Mouse (Mus musculus): ENCODE measurements around the gene Ncam1. TPM values are rescaled to one million over a fixed set of nuclear protein-coding genes. Genes with fewer than 3 reads are reported as not detected.

Ncam1 gene
- polyA plus RNA-seq, 1 experiment from 2014 or later = 80.0 TPM

GRCm38 (mm10) chr9:49751466-49751865 is 47.3 kb downstream of the Ncam1 start:
- no peak overlapping the region for H3K4me2 ChIP-seq
- no peaks in the 10 kb centered on the region for H3K9me3 ChIP-seq (replicated peaks)
- H3K36me3 ChIP-seq = no peaks in the 10 kb centered on the region
- H3K9ac ChIP-seq = no peak overlapping the region
- no peak for ATAC-seq (ENCODE audit: insufficient number of reproducible peaks, low FRiP score)
- 70% methylated on average over 6 of the region's 6 CpGs for WGBS
- H3K27me3 ChIP-seq (replicated peaks) = no peaks in the 10 kb centered on the region
- no peak overlapping the region for H3K4me3 ChIP-seq
- peaks cover 23% of the 10 kb centered on the region for H3K4me1 ChIP-seq (replicated peaks)
- no peak overlapping the region for H3K27ac ChIP-seq (ENCODE audit: poor library complexity, severe bottlenecking)

- Histone ChIP-seq H3K4me2 (no peak overlapping the region), H3K9me3 (replicated peaks) (no peaks in the 10 kb centered on the region), H3K27ac (ENCODE audit: poor library complexity, severe bottlenecking) (no peak overlapping the region), H3K4me1 (replicated peaks) (peaks cover 18% of the 10 kb centered on the region), H3K27me3 (replicated peaks) (no peaks in the 10 kb centered on the region), H3K4me3 (no peak overlapping the region), H3K36me3 (no peaks in the 10 kb centered on the region), H3K9ac (no peak overlapping the region)
- 82% methylated on average over 2 of the region's 2 CpGs for WGBS
- ATAC-seq (ENCODE audit: insufficient number of reproducible peaks, low FRiP score) = no peak
Measured at GRCm38 (mm10) chr9:49746176-49746575, 52.5 kb downstream of the Ncam1 start.

GRCm38 (mm10) chr9:49745696-49746095 is 53.0 kb downstream of the Ncam1 start:
- no peak overlapping the region for H3K27ac ChIP-seq (ENCODE audit: poor library complexity, severe bottlenecking)
- no peak for ATAC-seq (ENCODE audit: insufficient number of reproducible peaks, low FRiP score)
- H3K27me3 ChIP-seq (replicated peaks) = no peaks in the 10 kb centered on the region
- no peak overlapping the region for H3K4me2 ChIP-seq
- H3K4me3 ChIP-seq = no peak overlapping the region
- peaks cover 18% of the 10 kb centered on the region for H3K4me1 ChIP-seq (replicated peaks)
- 65% methylated on average over 4 of the region's 4 CpGs for WGBS
- no peak overlapping the region for H3K9ac ChIP-seq
- no peaks in the 10 kb centered on the region for H3K36me3 ChIP-seq
- no peaks in the 10 kb centered on the region for H3K9me3 ChIP-seq (replicated peaks)

GRCm38 (mm10) chr9:49744286-49744685 is 54.4 kb downstream of the Ncam1 start:
- no peak for ATAC-seq (ENCODE audit: insufficient number of reproducible peaks, low FRiP score)
- Histone ChIP-seq H3K9me3 (replicated peaks) (no peaks in the 10 kb centered on the region), H3K9ac (no peak overlapping the region), H3K36me3 (no peaks in the 10 kb centered on the region), H3K4me1 (replicated peaks) (peaks cover 16% of the 10 kb centered on the region), H3K27me3 (replicated peaks) (no peaks in the 10 kb centered on the region), H3K27ac (ENCODE audit: poor library complexity, severe bottlenecking) (no peak overlapping the region), H3K4me2 (no peak overlapping the region), H3K4me3 (no peak overlapping the region)
- WGBS = 65% methylated on average over 2 of the region's 2 CpGs

- no peak for ATAC-seq (ENCODE audit: insufficient number of reproducible peaks, low FRiP score)
- Histone ChIP-seq H3K4me2 (no peak overlapping the region), H3K4me1 (replicated peaks) (peaks cover 8% of the 10 kb centered on the region), H3K9ac (no peak overlapping the region), H3K9me3 (replicated peaks) (no peaks in the 10 kb centered on the region), H3K27me3 (replicated peaks) (no peaks in the 10 kb centered on the region), H3K36me3 (no peaks in the 10 kb centered on the region), H3K27ac (ENCODE audit: poor library complexity, severe bottlenecking) (no peak overlapping the region), H3K4me3 (no peak overlapping the region)
- WGBS = 80% methylated on average over 6 of the region's 6 CpGs
Measured at GRCm38 (mm10) chr9:49739935-49740334, 58.8 kb downstream of the Ncam1 start.

- Histone ChIP-seq H3K4me1 (replicated peaks) (peaks cover 6% of the 10 kb centered on the region), H3K9ac (no peak overlapping the region), H3K9me3 (replicated peaks) (no peaks in the 10 kb centered on the region), H3K4me2 (no peak overlapping the region), H3K36me3 (no peaks in the 10 kb centered on the region), H3K4me3 (no peak overlapping the region), H3K27ac (ENCODE audit: poor library complexity, severe bottlenecking) (no peak overlapping the region), H3K27me3 (replicated peaks) (no peaks in the 10 kb centered on the region)
- WGBS = 79% methylated on average over 1 of the region's 1 CpGs
- no peak for ATAC-seq (ENCODE audit: insufficient number of reproducible peaks, low FRiP score)
Measured at GRCm38 (mm10) chr9:49738546-49738945, 60.2 kb downstream of the Ncam1 start.

- H3K4me2 ChIP-seq = no peak overlapping the region
- H3K27ac ChIP-seq (ENCODE audit: poor library complexity, severe bottlenecking) = no peak overlapping the region
- WGBS = 78% methylated on average over 6 of the region's 6 CpGs
- no peak overlapping the region for H3K4me3 ChIP-seq
- H3K9ac ChIP-seq = no peak overlapping the region
- ATAC-seq (ENCODE audit: insufficient number of reproducible peaks, low FRiP score) = no peak
- H3K27me3 ChIP-seq (replicated peaks) = no peaks in the 10 kb centered on the region
- H3K36me3 ChIP-seq = no peaks in the 10 kb centered on the region
- H3K9me3 ChIP-seq (replicated peaks) = no peaks in the 10 kb centered on the region
- peaks cover 6% of the 10 kb centered on the region for H3K4me1 ChIP-seq (replicated peaks)
Measured at GRCm38 (mm10) chr9:49737166-49737565, 61.6 kb downstream of the Ncam1 start.

GRCm38 (mm10) chr9:49734348-49735007 is 64.2 kb downstream of the Ncam1 start:
- no peaks in the 10 kb centered on the region for H3K27me3 ChIP-seq (replicated peaks)
- no peak overlapping the region for H3K9ac ChIP-seq
- H3K36me3 ChIP-seq = no peaks in the 10 kb centered on the region
- no peak overlapping the region for H3K4me3 ChIP-seq
- no peaks in the 10 kb centered on the region for H3K9me3 ChIP-seq (replicated peaks)
- WGBS = 72% methylated on average over 7 of the region's 7 CpGs
- ATAC-seq (ENCODE audit: insufficient number of reproducible peaks, low FRiP score) = no peak
- peaks cover 6% of the 10 kb centered on the region for H3K4me1 ChIP-seq (replicated peaks)
- H3K27ac ChIP-seq (ENCODE audit: poor library complexity, severe bottlenecking) = no peak overlapping the region
- no peak overlapping the region for H3K4me2 ChIP-seq

- Histone ChIP-seq H3K4me2 (no peak overlapping the region), H3K9me3 (replicated peaks) (no peaks in the 10 kb centered on the region), H3K4me3 (no peak overlapping the region), H3K36me3 (no peaks in the 10 kb centered on the region), H3K27ac (ENCODE audit: poor library complexity, severe bottlenecking) (no peak overlapping the region), H3K27me3 (replicated peaks) (no peaks in the 10 kb centered on the region), H3K4me1 (replicated peaks) (peaks cover 6% of the 10 kb centered on the region), H3K9ac (no peak overlapping the region)
- WGBS = 62% methylated on average over 5 of the region's 5 CpGs
- ATAC-seq (ENCODE audit: insufficient number of reproducible peaks, low FRiP score) = no peak
Measured at GRCm38 (mm10) chr9:49733726-49734125, 65.0 kb downstream of the Ncam1 start.

- no peaks in the 10 kb centered on the region for H3K9me3 ChIP-seq (replicated peaks)
- no peaks in the 10 kb centered on the region for H3K27me3 ChIP-seq (replicated peaks)
- ATAC-seq (ENCODE audit: insufficient number of reproducible peaks, low FRiP score) = no peak
- no peak overlapping the region for H3K9ac ChIP-seq
- no peak overlapping the region for H3K27ac ChIP-seq (ENCODE audit: poor library complexity, severe bottlenecking)
- H3K4me3 ChIP-seq = no peak overlapping the region
- H3K4me2 ChIP-seq = no peak overlapping the region
- no peaks in the 10 kb centered on the region for H3K36me3 ChIP-seq
- 59% methylated on average over 3 of the region's 3 CpGs for WGBS
- H3K4me1 ChIP-seq (replicated peaks) = peaks cover 10% of the 10 kb centered on the region
Measured at GRCm38 (mm10) chr9:49729479-49729878, 69.2 kb downstream of the Ncam1 start.

GRCm38 (mm10) chr9:49728211-49728610 is 70.5 kb downstream of the Ncam1 start:
- no peak overlapping the region for H3K27ac ChIP-seq (ENCODE audit: poor library complexity, severe bottlenecking)
- no peak overlapping the region for H3K4me3 ChIP-seq
- H3K9me3 ChIP-seq (replicated peaks) = no peaks in the 10 kb centered on the region
- no peak for ATAC-seq (ENCODE audit: insufficient number of reproducible peaks, low FRiP score)
- no peak overlapping the region for H3K4me2 ChIP-seq
- no peaks in the 10 kb centered on the region for H3K27me3 ChIP-seq (replicated peaks)
- H3K36me3 ChIP-seq = no peaks in the 10 kb centered on the region
- H3K4me1 ChIP-seq (replicated peaks) = peaks cover 7% of the 10 kb centered on the region
- no peak overlapping the region for H3K9ac ChIP-seq
- 57% methylated on average over 8 of the region's 8 CpGs for WGBS

GRCm38 (mm10) chr9:49722765-49723164 is 76.0 kb downstream of the Ncam1 start:
- H3K36me3 ChIP-seq = no peaks in the 10 kb centered on the region
- H3K9me3 ChIP-seq (replicated peaks) = no peaks in the 10 kb centered on the region
- 74% methylated on average over 5 of the region's 5 CpGs for WGBS
- H3K4me2 ChIP-seq = no peak overlapping the region
- peaks cover 5% of the 10 kb centered on the region; the same call in 1 of the 2 replicates for H3K4me1 ChIP-seq (replicated peaks)
- H3K27ac ChIP-seq (ENCODE audit: poor library complexity, severe bottlenecking) = no peak overlapping the region
- H3K27me3 ChIP-seq (replicated peaks) = no peaks in the 10 kb centered on the region
- ATAC-seq (ENCODE audit: insufficient number of reproducible peaks, low FRiP score) = no peak
- H3K9ac ChIP-seq = no peak overlapping the region
- H3K4me3 ChIP-seq = no peak overlapping the region

Measured in heart, embryonic 12.5 days (tissue).